Mouse (Mus musculus) left cerebral cortex, postnatal 25 days (tissue): ENCODE results near the gene Cep128. TPM values are rescaled to one million over a fixed set of nuclear protein-coding genes. Genes with fewer than 3 reads are reported as not detected.

Experiments used
- DNase-seq, 2 experiments: peaks; one replicate each; pipeline ENCODE4 v3.0.0; 2022; ENCODE audit warnings: low spot score in 2 of 2, mixed read lengths in 1 of 2
- intact Hi-C: fragments of 180-260 bp; cut with DNase I; formaldehyde crosslinking; loops from one replicate; pipeline ENCODE4 v1.15.1; 2025
- total RNA-seq, 2 experiments: library from RNA; stranded (reverse); gene quantifications; 2 replicates each; pipeline ENCODE4 v1.2.3; 2021

Cep128 gene
- total RNA-seq, 2 experiments from 2014 or later, result 9.0 to 11.4 TPM

DNA sequence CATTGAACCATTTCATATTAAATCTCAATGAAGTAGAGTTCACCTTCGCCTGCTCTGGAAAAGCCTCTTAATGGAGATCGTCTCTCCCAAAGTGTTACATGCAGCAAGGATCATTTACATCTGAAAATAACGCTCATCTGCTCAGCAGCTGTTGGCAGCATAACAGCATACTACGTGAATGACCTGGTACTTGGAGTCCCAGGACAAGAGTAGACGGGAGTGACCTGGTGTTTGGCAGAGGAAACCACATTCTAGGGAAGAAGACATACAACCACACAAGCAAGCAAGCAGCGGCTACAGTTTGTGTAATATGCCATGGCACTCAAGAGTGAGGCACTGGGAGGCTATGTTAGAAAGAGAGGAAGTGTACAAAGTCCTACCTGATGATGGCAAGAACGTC lies 69.2 kb downstream of the Cep128 start:
- no peak for DNase-seq
- intact Hi-C loops, result loop anchor here (2.0 to 10.0 kb wide), 3 partner anchors 230 to 748 kb away; partner anchors contain the start of gene Dio2

DNA sequence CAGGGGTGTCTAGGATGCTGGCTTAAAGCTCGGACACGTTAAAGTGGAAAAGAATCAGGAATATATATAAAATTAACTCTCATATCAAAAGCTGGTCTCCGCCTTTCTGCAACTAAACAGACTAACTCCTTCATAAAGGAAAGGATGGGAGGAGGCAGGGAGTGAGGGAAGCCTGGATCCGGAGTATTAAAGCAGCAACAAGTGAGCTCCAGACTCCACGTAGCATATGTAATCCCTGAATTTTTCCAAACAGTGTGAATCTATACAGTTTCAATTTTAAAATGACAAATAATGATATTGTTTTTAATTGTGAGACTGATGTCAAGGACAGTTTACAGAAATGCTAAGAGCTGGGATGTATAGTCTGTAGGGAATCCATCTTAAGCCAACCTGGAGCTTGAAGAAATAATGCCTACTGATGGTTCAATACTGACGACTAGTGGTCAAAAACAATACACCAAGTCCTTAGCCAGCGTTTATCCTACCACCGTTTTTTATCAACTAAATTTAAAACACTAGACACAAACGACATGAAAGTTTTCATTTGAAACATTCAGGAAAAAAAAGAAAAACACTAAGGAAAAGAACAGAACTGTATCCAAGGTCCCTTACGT lies 70.1 kb downstream of the Cep128 start:
- peak; percentile 52 to 77 for DNase-seq
- intact Hi-C loops, result loop anchor here (2.0 to 10.0 kb wide), 3 partner anchors 229 to 747 kb away; partner anchors contain the start of gene Dio2

DNA sequence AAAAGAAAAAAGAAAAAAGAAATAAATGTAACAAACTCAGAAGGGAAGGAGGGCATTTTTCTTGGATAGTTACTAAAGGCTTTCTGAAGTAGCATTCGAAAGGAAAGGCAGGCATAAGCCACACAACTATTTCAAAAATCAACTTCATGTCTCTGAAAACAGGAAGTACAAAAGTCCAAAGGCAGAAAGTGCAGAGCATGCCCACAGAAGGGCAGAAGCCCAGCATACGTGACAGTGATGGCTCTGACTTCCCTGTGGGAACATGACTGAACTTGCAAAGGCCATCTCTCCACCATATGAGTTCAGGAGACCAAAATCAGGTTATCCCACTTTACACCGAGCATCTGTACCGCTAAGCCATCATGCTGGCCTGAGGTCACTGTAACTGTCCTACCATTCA lies 71.6 kb downstream of the Cep128 start:
- intact Hi-C loops, result loop anchor here (10.0 kb wide), 1 partner anchor 228 kb away; no protein-coding TSS in a partner anchor
- DNase-seq, result no peak

DNA sequence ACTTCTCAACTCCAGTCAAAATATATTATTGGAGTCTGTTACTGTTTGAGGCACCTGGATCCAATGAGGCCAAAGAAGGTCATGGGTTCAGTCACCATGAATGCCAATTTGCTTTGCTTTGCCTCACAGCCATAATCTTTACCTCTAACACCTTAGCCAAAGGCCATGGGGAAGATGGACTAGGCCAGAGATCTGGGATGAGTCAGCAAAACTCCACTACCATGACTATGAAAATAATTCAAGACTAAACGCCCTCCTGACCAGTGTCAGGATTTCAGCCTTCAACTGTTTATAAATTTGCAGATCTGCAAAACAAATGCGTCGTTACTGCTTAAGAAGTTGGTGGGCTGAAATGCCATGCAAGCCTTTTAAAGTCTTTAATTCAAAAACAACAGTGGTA lies 76.5 kb downstream of the Cep128 start:
- intact Hi-C loops, result no loop called here

DNA sequence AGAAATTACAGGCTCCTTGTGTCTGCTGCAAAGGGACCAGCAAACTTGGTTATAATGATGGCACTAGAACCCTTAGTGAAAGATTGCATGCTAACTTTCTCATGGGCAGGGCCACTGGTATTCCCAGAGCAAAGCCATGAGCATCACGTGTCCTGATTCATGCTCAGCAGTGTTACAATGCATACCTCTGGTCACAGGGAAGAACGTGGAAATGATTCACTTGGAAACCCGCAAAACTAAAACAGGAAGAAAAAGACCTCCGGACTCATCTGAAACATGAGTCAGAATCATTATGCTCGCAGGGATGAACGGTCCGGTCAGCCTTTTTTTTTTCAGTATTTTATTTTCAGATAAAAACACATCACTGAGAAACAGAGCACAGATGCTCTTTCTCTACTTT lies 78.4 kb downstream of the Cep128 start:
- intact Hi-C loops, result no loop called here
- DNase-seq, result peak in 1 of 2 experiments; percentile 13

More for the DNA sequence above, 76.5 kb downstream of the Cep128 start:
- no peak for DNase-seq

DNA sequence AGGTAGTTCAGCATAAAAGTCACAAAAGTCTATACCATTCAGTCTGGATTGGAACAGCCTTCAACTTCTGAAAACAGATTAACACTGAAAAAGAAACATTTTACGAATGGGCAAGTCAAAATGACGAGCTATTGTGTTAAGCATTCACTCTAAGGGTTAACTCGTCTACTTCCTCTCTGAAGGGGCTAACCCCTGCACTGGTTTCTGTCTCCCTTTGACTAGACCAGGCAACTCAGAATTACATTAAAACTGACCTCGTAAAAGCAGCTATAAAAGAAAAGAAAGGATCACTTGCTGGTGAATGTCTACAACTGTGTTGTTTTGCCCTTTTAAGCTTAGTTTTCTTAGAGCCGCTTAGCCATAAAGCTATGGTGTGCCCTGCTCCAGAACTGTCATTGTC lies 79.2 kb downstream of the Cep128 start:
- intact Hi-C loops, result no loop called here
- no peak for DNase-seq

DNA sequence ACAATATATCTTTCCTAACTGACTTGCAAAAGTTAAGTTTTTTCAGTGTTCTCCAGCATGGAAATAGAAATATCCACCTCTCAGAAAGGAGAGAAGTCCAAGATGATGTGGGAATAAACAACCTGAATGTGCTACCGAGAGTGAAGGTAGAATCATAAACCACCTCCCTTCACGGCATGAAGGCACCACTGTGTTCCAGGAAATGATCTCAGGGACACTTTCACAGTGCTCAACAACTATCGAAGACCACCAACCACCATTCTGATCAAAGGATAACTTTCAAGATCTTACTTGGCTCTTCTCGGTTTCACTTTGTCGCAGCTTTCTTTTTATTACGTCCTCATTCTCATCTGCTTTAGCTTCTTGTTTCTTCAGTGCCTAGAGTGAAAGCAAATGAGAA lies 85.5 kb downstream of the Cep128 start:
- DNase-seq, result no peak
- intact Hi-C loops, result no loop called here

DNA sequence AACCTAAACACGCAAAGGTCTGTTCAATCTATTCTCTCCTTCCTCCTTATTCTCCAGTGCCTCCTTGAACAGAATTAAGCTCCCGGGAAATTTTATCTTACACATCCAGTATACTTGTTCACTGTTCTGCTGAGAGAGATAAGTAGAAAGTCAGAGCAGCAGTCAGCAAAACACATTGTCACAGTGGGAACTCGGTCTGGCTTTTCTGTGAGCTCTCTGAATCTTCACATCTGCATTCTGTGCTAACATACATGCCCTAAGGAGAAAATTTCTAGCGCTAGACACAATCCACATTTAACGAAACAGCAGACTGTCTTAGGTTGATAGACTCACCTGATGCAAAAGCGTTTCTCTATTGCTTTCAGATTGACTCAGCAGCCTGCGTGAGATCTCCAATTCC lies 88.3 kb downstream of the Cep128 start:
- intact Hi-C loops, result no loop called here

DNA sequence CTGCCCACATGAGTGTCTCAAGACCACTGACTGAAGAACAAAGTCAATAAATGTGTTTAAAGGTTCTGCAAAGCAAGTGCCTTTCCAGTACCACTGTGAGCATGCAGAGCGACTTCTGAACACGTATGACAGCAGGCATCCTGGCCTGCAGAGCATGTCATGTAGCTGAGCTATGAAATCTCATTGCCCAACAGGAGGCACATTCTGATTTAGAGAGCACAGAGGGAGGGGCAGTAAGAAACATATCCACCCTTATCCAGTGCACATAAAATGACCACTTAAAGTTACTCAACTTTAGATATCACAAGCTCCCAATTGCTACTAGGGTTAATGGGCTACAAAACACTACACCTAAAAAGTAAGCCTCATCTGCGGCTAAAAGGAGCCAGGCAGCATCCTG lies 88.8 kb downstream of the Cep128 start:
- intact Hi-C loops, result no loop called here
- DNase-seq, result no peak

More for the DNA sequence above, 88.3 kb downstream of the Cep128 start:
- no peak for DNase-seq

DNA sequence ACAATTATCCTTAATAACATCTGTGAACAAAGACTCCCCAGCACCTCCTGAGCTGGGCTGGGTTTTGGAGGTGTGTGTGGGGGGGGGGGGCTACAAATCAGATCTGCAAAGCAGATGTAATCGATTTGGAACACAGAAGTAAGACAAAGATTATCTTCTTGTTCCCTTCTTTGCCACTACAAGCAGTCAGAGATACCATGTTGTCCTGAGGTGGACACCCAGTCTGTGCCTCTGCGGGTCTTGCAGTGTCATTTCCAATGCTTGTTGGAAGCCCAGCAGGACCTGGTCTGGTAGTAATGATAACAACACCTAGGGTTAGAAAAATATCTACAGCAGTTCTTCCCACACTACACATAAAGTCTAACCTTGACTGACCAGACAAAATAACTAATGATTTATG lies 110.3 kb downstream of the Cep128 start:
- DNase-seq, result no peak
- intact Hi-C loops, result no loop called here

DNA sequence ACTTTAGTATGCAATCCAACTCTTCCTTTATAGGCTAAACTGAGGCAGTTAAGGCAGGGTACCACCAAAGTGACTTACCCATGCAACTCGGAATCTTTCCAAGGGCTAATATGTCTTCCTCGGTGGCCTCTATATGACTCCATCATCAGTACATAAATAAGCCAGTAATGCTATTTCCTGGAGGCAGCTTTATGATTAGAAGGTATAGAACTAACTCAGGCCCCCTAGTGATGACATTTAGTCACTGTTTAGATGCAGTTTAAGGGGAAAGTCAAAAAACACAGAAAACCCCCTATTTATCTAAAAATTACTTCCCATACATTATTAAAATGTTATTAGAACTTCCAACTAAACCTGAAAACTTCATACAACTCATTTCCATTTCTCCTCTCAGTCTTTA lies 114.6 kb downstream of the Cep128 start:
- intact Hi-C loops, result no loop called here
- no peak for DNase-seq

DNA sequence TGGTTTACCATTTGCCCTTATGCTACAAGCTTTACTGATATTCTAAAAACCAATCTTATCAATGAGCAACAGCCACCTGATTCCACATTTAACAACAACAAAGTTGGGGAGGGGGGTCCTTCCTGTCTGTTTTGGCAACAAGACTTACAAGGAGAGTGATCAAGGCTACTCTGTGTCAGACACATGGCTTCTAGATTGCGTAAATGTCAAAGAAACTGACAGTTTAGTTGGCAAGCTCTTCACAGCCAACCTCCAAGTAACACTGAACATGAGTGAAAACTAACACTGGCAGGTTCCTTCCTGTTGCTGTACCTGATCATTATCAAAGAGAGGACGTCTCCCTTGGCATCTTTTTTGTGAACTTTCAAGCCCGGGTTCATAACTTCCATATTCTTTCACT lies 115.2 kb downstream of the Cep128 start:
- intact Hi-C loops, result no loop called here
- no peak for DNase-seq

DNA sequence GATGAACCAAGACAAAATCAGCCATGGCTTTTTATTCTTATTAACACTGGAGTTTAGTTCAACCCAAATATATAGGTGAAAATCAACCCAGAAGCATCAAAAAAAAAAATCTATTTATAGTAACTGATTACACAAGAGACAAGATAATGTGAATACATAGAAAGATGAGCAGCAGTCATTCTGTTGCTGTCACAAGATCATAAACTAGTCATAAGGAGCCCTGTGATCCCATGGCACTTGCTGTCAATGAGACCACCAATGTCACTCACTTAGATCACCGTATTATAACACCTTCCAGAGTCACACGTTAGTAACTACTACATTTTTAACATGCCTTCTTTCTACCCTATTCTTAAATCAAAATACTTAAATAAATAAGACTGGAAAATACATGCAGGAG lies 118.2 kb downstream of the Cep128 start:
- no peak for DNase-seq
- intact Hi-C loops, result no loop called here

DNA sequence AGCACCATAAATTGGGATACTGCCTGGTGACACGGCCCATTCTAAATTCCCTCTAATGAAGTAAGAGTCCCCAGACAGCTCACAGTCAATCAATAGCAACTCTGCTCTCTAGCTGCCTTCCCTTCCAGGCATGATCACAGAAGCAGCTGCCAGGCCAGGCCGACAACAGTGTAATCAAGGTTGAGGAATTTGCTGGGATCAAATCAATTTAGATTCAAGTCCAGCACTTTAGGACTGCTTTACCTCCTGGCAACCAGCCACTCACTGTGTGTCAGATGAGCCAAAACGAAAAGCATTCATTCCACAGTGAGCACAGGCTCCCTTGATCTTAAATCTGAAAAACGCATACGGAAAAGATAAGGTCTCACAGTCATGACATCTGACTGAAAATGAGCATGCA lies 118.7 kb downstream of the Cep128 start:
- DNase-seq, result no peak
- intact Hi-C loops, result no loop called here

DNA sequence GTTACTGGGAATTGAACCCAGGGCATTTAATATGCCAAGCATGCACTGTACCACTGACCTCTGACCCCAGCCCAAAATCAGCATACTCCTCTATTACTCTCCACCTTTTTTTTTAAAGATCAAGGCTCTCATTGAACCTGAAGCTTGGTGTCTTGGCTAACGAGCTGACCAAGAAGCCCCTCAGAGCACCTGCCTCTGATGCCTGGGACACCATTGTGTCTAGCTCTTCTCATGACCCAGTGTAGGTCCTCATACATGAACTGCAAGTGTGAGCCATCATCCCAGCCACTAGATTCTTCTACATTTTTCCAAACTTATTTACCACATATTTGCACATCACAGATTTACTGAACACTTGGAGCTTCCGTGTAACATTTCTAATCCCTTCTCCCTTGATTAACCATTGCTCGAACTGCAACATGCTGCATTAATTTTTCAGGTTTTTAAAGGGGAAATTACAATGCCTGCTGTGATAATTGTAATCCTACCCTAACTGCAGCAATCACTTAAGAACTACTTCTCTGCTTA lies 119.3 kb downstream of the Cep128 start:
- intact Hi-C loops, result no loop called here

DNA sequence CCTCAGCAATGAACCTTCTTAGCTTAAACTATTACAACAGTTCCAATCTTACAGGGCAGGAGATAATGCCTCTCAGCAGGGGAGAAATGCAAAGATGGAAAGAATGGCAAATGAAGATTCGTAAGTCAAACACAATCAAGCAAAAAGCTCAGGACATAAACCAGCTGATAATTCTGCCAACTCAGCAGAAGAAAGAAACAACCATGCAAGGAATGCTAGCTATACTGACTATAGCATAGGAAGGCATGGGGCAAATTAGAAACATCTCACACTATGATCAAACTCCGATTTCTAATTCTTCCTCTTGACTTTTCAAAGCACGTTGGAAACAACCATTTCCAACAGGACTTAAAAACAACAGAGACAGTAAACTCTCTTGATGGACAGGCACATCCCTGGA lies 120.5 kb downstream of the Cep128 start:
- intact Hi-C loops, result no loop called here
- no peak for DNase-seq

More for the DNA sequence above, 119.3 kb downstream of the Cep128 start:
- DNase-seq, result no peak

DNA sequence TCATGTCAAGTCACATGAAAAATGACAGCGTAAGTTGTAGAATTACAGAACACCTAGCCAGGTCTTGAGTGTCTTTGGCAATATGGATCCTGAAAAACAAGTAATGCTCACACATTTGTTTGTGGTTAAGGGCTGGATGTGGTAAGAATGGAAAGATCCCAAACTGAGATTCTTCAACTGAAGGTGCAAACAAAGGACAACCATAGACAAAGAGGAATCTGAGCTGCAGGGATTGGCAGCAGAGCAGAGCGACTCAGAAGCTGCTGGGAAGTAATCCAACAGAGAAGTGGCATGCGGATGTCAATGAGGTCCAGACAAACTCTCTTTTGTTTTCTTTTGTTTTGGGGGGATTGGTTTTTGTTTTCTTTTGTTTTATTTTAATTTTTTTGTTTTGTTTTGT lies 121.4 kb downstream of the Cep128 start:
- intact Hi-C loops, result no loop called here
- no peak for DNase-seq

DNA sequence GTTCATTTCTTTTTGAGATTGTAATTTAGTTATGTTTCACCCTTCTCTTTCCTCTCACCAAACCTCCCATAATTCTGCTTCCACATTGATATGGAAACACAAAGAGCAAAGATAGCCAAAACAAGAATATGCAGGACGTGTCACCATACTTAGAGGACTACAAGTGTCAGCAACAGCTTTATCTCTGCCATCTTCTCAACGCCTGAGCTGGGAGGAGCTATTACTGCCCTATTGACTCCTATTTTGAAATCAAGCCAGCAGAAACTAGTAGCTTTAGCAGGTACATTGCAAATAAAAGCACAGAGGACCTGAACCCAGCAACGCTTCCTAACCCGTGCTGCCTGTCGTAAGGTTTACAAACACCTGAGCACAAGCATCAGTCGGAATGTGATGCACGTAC lies 127.9 kb downstream of the Cep128 start:
- intact Hi-C loops, result no loop called here
- no peak for DNase-seq

DNA sequence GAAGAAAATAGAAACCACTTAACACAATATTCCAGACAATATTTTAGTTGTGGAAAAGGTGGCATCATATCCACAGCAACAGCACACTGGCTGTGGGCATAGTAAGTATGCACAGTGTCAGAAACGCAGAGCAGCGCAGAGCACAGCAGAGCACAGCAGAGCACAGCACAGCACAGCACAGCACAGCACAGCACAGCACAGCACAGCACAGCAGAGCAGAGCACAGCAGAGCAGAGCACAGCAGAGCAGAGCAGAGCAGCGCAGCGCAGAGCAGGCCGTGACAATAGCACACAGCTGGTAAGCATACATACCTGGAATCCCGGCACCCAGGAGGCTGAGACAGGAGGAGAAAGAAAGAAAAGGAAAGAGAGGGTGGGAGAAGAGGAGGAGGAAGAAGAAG lies 129.4 kb downstream of the Cep128 start:
- DNase-seq, result no peak
- intact Hi-C loops, result no loop called here

DNA sequence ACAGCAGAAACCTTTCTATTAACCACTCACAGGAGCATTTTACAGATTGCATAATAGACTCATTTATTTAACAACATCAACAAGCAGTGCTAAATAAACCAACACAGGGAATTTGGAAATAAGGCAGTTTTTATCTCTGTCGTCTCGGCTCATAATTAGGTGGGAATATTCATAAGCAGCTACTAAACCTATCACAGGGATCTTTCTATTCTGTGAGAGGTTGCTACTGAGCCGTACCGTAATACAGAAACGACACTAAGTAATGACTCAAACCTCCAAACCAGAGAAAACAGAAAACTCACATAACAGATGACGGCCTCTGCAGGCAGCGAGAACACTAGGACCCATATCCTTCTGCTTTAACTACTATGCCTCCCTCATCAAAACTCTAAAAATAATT lies 163.6 kb downstream of the Cep128 start:
- intact Hi-C loops, result no loop called here

DNA sequence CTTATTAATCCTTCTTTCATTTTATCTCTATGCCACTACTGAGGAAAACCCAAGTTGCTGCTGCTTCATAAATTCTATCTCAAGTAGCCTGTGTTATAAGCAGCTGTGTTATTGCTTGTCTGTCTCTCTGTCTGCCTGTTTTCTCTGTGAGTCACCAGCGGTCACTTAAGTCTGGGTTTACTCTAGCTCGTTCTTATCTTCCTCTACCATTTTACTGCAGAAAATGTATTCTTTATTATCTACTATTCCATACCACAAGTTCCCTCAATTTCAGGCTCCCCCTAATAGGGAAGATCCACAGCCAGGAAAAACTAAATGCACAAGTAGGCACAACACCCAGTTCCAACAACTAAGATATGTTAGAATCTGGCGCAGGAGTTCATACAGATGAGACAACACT lies 178.7 kb downstream of the Cep128 start:
- intact Hi-C loops, result no loop called here
- DNase-seq, result no peak

More for the DNA sequence above, 163.6 kb downstream of the Cep128 start:
- DNase-seq, result peak in 1 of 2 experiments; percentile 12

DNA sequence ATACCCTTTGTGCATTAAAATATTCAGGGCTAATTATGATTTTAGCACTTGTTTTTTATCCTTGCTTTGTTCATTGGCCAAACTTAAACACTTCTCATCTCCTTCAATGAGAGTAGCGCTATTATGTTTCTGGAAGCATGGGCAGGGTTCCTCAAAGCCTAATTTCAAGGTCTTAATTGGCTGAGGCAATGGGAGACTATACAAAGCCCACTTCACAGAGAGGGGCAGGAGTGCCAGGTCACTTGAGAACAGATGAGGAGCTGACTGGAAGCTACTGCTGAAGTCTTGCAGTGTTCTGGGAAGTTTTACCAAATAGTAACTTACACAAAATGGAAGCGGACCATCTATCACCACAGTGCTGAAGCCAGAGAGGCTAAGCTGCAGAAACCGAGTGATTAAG lies 179.9 kb downstream of the Cep128 start:
- intact Hi-C loops, result no loop called here
- peak in 1 of 2 experiments; percentile 36 for DNase-seq
